8 mouse cellular contexts compared by ENCODE assay signal in genomic region chr7:84605704-84606292, GRCm38 (mm10). TPM values are rescaled to one million over a fixed set of nuclear protein-coding genes. Genes with fewer than 3 reads are reported as not detected.
DNase-seq lines count a peak whose midpoint lies in the region; ATAC-seq and TF ChIP-seq lines count a peak whose summit lies in the region.

No protein-coding gene starts in this region.

- under 1% methylated on average over 30 of the region's 36 CpGs for WGBS in hindbrain, embryonic 16.5 days

- no peaks in the 10 kb centered on the region for H3K27me3 ChIP-seq in hindbrain, embryonic 16.5 days (replicated peaks; ENCODE audit: control insufficient read depth, insufficient read depth, low read length)

- TF ChIP-seq CTCF in gastrocnemius, adult 2 months (IDR thresholded peaks at IDR 0.05), result no peak

- peak overlapping the region; percentile 75 for H3K9ac ChIP-seq in hindbrain, embryonic 16.5 days (ENCODE audit: low read depth, low read length)

- peak overlapping the region; percentile 86 for H3K27ac ChIP-seq in gastrocnemius, adult 2 months
- H3K27ac ChIP-seq in hindbrain, embryonic 16.5 days (ENCODE audit: low read depth, low read length), result peak overlapping the region; percentile 64

- no peaks in the 10 kb centered on the region for H3K36me3 ChIP-seq in hindbrain, embryonic 16.5 days (ENCODE audit: control insufficient read depth, insufficient read depth, low read length)

- peak; percentile 36 for DNase-seq in T-cell, adult 2 months (ENCODE audit: low spot score)
- DNase-seq in cerebellum, postnatal 36 days, result peak; percentile 65 to 78
- peak; percentile 88 for DNase-seq in gastrocnemius, adult 2 months
- peak; percentile 66 for DNase-seq in left cerebral cortex, adult 11 months (ENCODE audit: low spot score)
- peak; percentile 90 for DNase-seq in lung, postnatal 25 days (ENCODE audit: low spot score)
- peak; percentile 69 for DNase-seq in retina, postnatal 1 day
- peak; percentile 75 to 85 for DNase-seq in urinary bladder, adult 18-20 months (ENCODE audit: low spot score in 2 of 2)

- no peaks in the 10 kb centered on the region for H3K9me3 ChIP-seq in hindbrain, embryonic 16.5 days (ENCODE audit: control insufficient read depth, low read length)

- peaks cover 14% of the 10 kb centered on the region for H3K4me1 ChIP-seq in hindbrain, embryonic 16.5 days (ENCODE audit: control insufficient read depth, insufficient read depth, low read depth, low read length)

- intact Hi-C loops in gastrocnemius, adult 2 months (cut with DNase I), result loop anchor here (10.0 kb wide), 1 partner anchor 79 kb away; the partner anchor contains the start of gene Zfand6

- peak overlapping the region; percentile 84 for H3K4me3 ChIP-seq in gastrocnemius, adult 2 months
- H3K4me3 ChIP-seq in hindbrain, embryonic 16.5 days (ENCODE audit: low read length), result peak overlapping the region; percentile 57

- ATAC-seq in hindbrain, embryonic 16.5 days, result peak; percentile 88

- peak overlapping the region; percentile 98 for H3K4me2 ChIP-seq in hindbrain, embryonic 16.5 days (ENCODE audit: low read length)

RNA-seq across cellular contexts. Expression of gene Fah, which starts 0.7 kb away (rescaled TPM):
- total RNA-seq in gastrocnemius, adult 2 months (2021), result 1 to 10 TPM; 1.6 to 3.0 TPM
- polyA plus RNA-seq in hindbrain, embryonic 16.5 days (2015; fragmentation: Nextera tagmentation; extraction: Ambion mirVana), result 15.7 and 15.9 TPM in 2 replicates

Comparison
In these comparisons a context has a peak if more than half of its experiments do, and no peak if none do; other contexts are left out.
1. Peak in every context shown above with its lines: DNase-seq, ATAC-seq, H3K4me3 ChIP-seq and H3K27ac ChIP-seq.
2. DNase-seq: peak in every context shown above with its lines; median percentile 90 in lung, postnatal 25 days; 88 in gastrocnemius, adult 2 months; 80 in urinary bladder, adult 18-20 months; 72 in cerebellum, postnatal 36 days; 69 in retina, postnatal 1 day; 66 in left cerebral cortex, adult 11 months; 36 in T-cell, adult 2 months.